19 mouse cellular contexts compared by ENCODE assay signal in the genomic region with DNA sequence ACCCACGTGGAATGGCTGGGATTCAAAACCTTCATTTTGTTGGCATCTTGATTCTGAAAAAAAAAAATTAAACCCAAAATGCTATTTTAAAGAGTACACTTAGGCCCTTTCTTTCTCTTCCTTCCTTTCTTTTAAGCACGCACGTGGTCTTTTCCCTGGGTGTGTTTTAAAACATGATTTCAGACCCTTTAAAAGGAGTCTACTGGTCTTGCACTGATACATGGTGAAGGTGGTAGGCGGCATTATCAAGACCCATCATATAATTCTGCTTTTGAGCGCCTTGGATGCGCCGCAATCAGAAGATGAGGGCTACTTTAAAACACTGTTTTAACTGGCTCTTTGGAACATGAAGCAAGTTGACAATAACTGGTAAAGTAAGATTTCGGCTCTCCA.
DNase-seq lines count a peak whose midpoint lies in the region; ATAC-seq and TF ChIP-seq lines count a peak whose summit lies in the region.
"Had no signal": no experiment of that assay in that cellular context is flagged by ENCODE, and none has a peak within 500 bp of the region (broad histone marks: within the 10 kb centered on the region; RNA-seq: fewer than 3 reads in every experiment).

No protein-coding gene starts in this region.

- no peak for TF ChIP-seq CTCF in lung, postnatal 0 days (IDR thresholded peaks at IDR 0.05)

- H3K4me3 ChIP-seq in heart, embryonic 15.5 days, result no peak overlapping the region
- H3K4me3 ChIP-seq in lung, postnatal 0 days (ENCODE audit: low read depth, low read length), result no peak overlapping the region
- no peak overlapping the region for H3K4me3 ChIP-seq in midbrain, embryonic 10.5 days
- H3K4me3 ChIP-seq: erythroblast, embryonic 14.5 days; hindbrain, embryonic 13.5 days; neural tube, embryonic 13.5 days had no signal

- ATAC-seq in heart, embryonic 15.5 days (replicated peaks; ENCODE audit: insufficient number of reproducible peaks, insufficient read depth, low FRiP score, low read depth), result no peak
- no peak for ATAC-seq in lung, postnatal 0 days
- ATAC-seq: CD4-positive, CD25-positive, alpha-beta regulatory T cell, adult 4 months; forebrain, postnatal 0 days; midbrain, embryonic 16.5 days had no signal

- peaks cover 9% of the 10 kb centered on the region; the same call in 1 of the 2 replicates for H3K36me3 ChIP-seq in heart, embryonic 15.5 days
- no peaks in the 10 kb centered on the region for H3K36me3 ChIP-seq in lung, postnatal 0 days (ENCODE audit: insufficient read depth, low read length)
- H3K36me3 ChIP-seq in midbrain, embryonic 10.5 days, result peaks cover 10% of the 10 kb centered on the region; the same call in 1 of the 2 replicates

- H3K4me1 ChIP-seq in heart, embryonic 15.5 days (replicated peaks), result peaks cover 39% of the 10 kb centered on the region
- H3K4me1 ChIP-seq in lung, postnatal 0 days (ENCODE audit: insufficient read depth, low read depth, low read length), result peaks cover 14% of the 10 kb centered on the region; the same call in 1 of the 2 replicates
- peaks cover 21% of the 10 kb centered on the region for H3K4me1 ChIP-seq in midbrain, embryonic 10.5 days

- peak overlapping the region; percentile 52 for H3K4me2 ChIP-seq in heart, embryonic 15.5 days
- no peak overlapping the region for H3K4me2 ChIP-seq in lung, postnatal 0 days (replicated peaks; ENCODE audit: low read depth, low read length)
- H3K4me2 ChIP-seq: hindbrain, embryonic 13.5 days had no signal

- no peak overlapping the region for H3K9ac ChIP-seq in heart, embryonic 15.5 days
- H3K9ac ChIP-seq in lung, postnatal 0 days (replicated peaks; ENCODE audit: low read depth), result no peak overlapping the region
- H3K9ac ChIP-seq: forebrain, postnatal 0 days; neural tube, embryonic 13.5 days had no signal

- H3K27ac ChIP-seq in heart, embryonic 15.5 days, result peak overlapping the region; percentile 80
- peak overlapping the region; percentile 6; the same call in 1 of the 2 replicates for H3K27ac ChIP-seq in lung, postnatal 0 days (ENCODE audit: low read length)
- no peak overlapping the region for H3K27ac ChIP-seq in midbrain, embryonic 10.5 days (replicated peaks)

- TF ChIP-seq EP300 in lung, postnatal 0 days (IDR thresholded peaks at IDR 0.05), result no peak

- H3K27me3 ChIP-seq in heart, embryonic 15.5 days, result no peaks in the 10 kb centered on the region
- H3K27me3 ChIP-seq in lung, postnatal 0 days (replicated peaks; ENCODE audit: insufficient read depth, low read length), result no peaks in the 10 kb centered on the region
- H3K27me3 ChIP-seq in midbrain, embryonic 10.5 days (ENCODE audit: low read depth, poor library complexity, severe bottlenecking), result no peaks in the 10 kb centered on the region
- H3K27me3 ChIP-seq: hindbrain, embryonic 13.5 days; neural tube, embryonic 13.5 days had no signal

- DNase-seq in heart, adult 8-10 months (ENCODE audit: low spot score), result no peak
- DNase-seq in lung, postnatal 0 days (ENCODE audit: low spot score), result no peak
- no peak for DNase-seq in lung, postnatal 10 days
- peak; percentile 12 for DNase-seq in hindlimb bud, embryonic 11.5 days (ENCODE audit: extremely low spot score, low read depth, low spot score)
- no peak for DNase-seq in left cerebral cortex, adult 9 months (ENCODE audit: low spot score in 2 of 2)
- no peak for DNase-seq in midbrain, embryonic 10.5 days (ENCODE audit: low spot score)
- DNase-seq: adrenal gland, postnatal 14 days; cerebellum, adult 2 months; forebrain, postnatal 0 days; gastrocnemius, postnatal 14 days; kidney, adult 11 months; layer of hippocampus, postnatal 36 days; liver had no signal

- WGBS in heart, embryonic 15.5 days, result 82% methylated on average over 8 of the region's 8 CpGs
- 88% methylated on average over 8 of the region's 8 CpGs for WGBS in lung, postnatal 0 days
- WGBS in midbrain, embryonic 10.5 days, result 89% methylated on average over 8 of the region's 8 CpGs

- no peaks in the 10 kb centered on the region for H3K9me3 ChIP-seq in heart, embryonic 15.5 days (replicated peaks)
- H3K9me3 ChIP-seq in lung, postnatal 0 days (ENCODE audit: low read length), result no peaks in the 10 kb centered on the region
- no peaks in the 10 kb centered on the region for H3K9me3 ChIP-seq in midbrain, embryonic 10.5 days (replicated peaks)
- H3K9me3 ChIP-seq: hindbrain, embryonic 13.5 days; neural tube, embryonic 13.5 days had no signal
